Mouse (Mus musculus): ENCODE measurements at regions not wholly inside any gene's neighbourhood (a gene's known extent, or its start where the extent isn't known, plus 50 kb on each side); places are given as distances from the start of the nearest gene placed in this dataset.

- TF ChIP-seq CTCF (IDR thresholded peaks at IDR 0.05; ENCODE audit: low read depth) = no peak
Observed at GRCm38 (mm10) chr19:22047657-22048056, 91.2 kb upstream of the Trpm3 start.

GRCm38 (mm10) chr19:22066302-22066701 lies 72.5 kb upstream of the Trpm3 start:
- Histone ChIP-seq H3K4me2 (ENCODE audit: low read depth, low read length) (no peak overlapping the region), H3K4me1 (ENCODE audit: insufficient read depth, low read length) (no peaks in the 10 kb centered on the region), H3K27ac (no peak overlapping the region), H3K9me3 (ENCODE audit: low read length) (no peaks in the 10 kb centered on the region), H3K27me3 (ENCODE audit: insufficient read depth, low read length) (no peaks in the 10 kb centered on the region), H3K36me3 (ENCODE audit: insufficient read depth, low read length) (no peaks in the 10 kb centered on the region), H3K4me3 (ENCODE audit: low read length) (no peak overlapping the region), H3K9ac (replicated peaks; ENCODE audit: low read length) (no peak overlapping the region)
- WGBS = 63% methylated on average over 8 of the region's 8 CpGs
- DNase-seq (ENCODE audit: low spot score) (no peak), ATAC-seq (no peak)
- TF ChIP-seq CTCF (IDR thresholded peaks at IDR 0.05; ENCODE audit: low read depth) = no peak

More at GRCm38 (mm10) chr19:22047657-22048056, 91.2 kb upstream of the Trpm3 start:
- H3K27me3 ChIP-seq (ENCODE audit: insufficient read depth, low read length) = no peaks in the 10 kb centered on the region
- H3K27ac ChIP-seq = no peak overlapping the region
- DNase-seq (ENCODE audit: low spot score) (peak; percentile 16), ATAC-seq (no peak)
- H3K4me1 ChIP-seq (ENCODE audit: insufficient read depth, low read length) = no peaks in the 10 kb centered on the region
- no peaks in the 10 kb centered on the region for H3K9me3 ChIP-seq (ENCODE audit: low read length)
- H3K36me3 ChIP-seq (ENCODE audit: insufficient read depth, low read length) = no peaks in the 10 kb centered on the region
- 58% methylated on average over 6 of the region's 6 CpGs for WGBS
- no peak overlapping the region for H3K4me3 ChIP-seq (ENCODE audit: low read length)
- H3K4me2 ChIP-seq (ENCODE audit: low read depth, low read length) = no peak overlapping the region
- H3K9ac ChIP-seq (replicated peaks; ENCODE audit: low read length) = no peak overlapping the region

GRCm38 (mm10) chr19:22070246-22071030 lies 68.4 kb upstream of the Trpm3 start:
- no peaks in the 10 kb centered on the region for H3K36me3 ChIP-seq (ENCODE audit: insufficient read depth, low read length)
- 52% methylated on average over 15 of the region's 15 CpGs for WGBS
- H3K4me1 ChIP-seq (ENCODE audit: insufficient read depth, low read length) = no peaks in the 10 kb centered on the region
- no peak for TF ChIP-seq CTCF (IDR thresholded peaks at IDR 0.05; ENCODE audit: low read depth)
- DNase-seq (ENCODE audit: low spot score) (peak; percentile 31), ATAC-seq (no peak)
- no peak overlapping the region for H3K4me2 ChIP-seq (ENCODE audit: low read depth, low read length)
- H3K27ac ChIP-seq = peak overlapping the region; percentile 36; the same call in 1 of the 2 replicates
- H3K27me3 ChIP-seq (ENCODE audit: insufficient read depth, low read length) = no peaks in the 10 kb centered on the region
- H3K9ac ChIP-seq (replicated peaks; ENCODE audit: low read length) = no peak overlapping the region
- H3K9me3 ChIP-seq (ENCODE audit: low read length) = no peaks in the 10 kb centered on the region
- H3K4me3 ChIP-seq (ENCODE audit: low read length) = no peak overlapping the region

GRCm38 (mm10) chr19:22071701-22072100 lies 67.1 kb upstream of the Trpm3 start:
- Histone ChIP-seq H3K9ac (replicated peaks; ENCODE audit: low read length) (no peak overlapping the region), H3K4me1 (ENCODE audit: insufficient read depth, low read length) (no peaks in the 10 kb centered on the region), H3K36me3 (ENCODE audit: insufficient read depth, low read length) (no peaks in the 10 kb centered on the region), H3K4me3 (ENCODE audit: low read length) (no peak overlapping the region), H3K27me3 (ENCODE audit: insufficient read depth, low read length) (no peaks in the 10 kb centered on the region), H3K9me3 (ENCODE audit: low read length) (no peaks in the 10 kb centered on the region), H3K4me2 (ENCODE audit: low read depth, low read length) (no peak overlapping the region), H3K27ac (no peak overlapping the region)
- ATAC-seq (no peak), DNase-seq (ENCODE audit: low spot score) (no peak)
- 33% methylated on average over 3 of the region's 3 CpGs for WGBS
- TF ChIP-seq CTCF (IDR thresholded peaks at IDR 0.05; ENCODE audit: low read depth) = peak; percentile 45

- TF ChIP-seq CTCF (IDR thresholded peaks at IDR 0.05; ENCODE audit: low read depth) = no peak
- no peak for ATAC-seq
- peak; percentile 46 for DNase-seq (ENCODE audit: low spot score)
Observed at GRCm38 (mm10) chr19:22074042-22074441, 64.8 kb upstream of the Trpm3 start.

GRCm38 (mm10) chr19:22081448-22081847 lies 57.4 kb upstream of the Trpm3 start:
- Histone ChIP-seq H3K4me1 (ENCODE audit: insufficient read depth, low read length) (no peaks in the 10 kb centered on the region), H3K9me3 (ENCODE audit: low read length) (no peaks in the 10 kb centered on the region), H3K4me3 (ENCODE audit: low read length) (no peak overlapping the region), H3K4me2 (ENCODE audit: low read depth, low read length) (no peak overlapping the region), H3K27me3 (ENCODE audit: insufficient read depth, low read length) (no peaks in the 10 kb centered on the region), H3K9ac (replicated peaks; ENCODE audit: low read length) (no peak overlapping the region), H3K36me3 (ENCODE audit: insufficient read depth, low read length) (no peaks in the 10 kb centered on the region), H3K27ac (no peak overlapping the region)
- DNase-seq (ENCODE audit: low spot score) (peak; percentile 59), ATAC-seq (peak; percentile 66; the same call in 1 of the 2 replicates)
- 26% methylated on average over 4 of the region's 4 CpGs for WGBS
- TF ChIP-seq CTCF (IDR thresholded peaks at IDR 0.05; ENCODE audit: low read depth) = no peak

More at GRCm38 (mm10) chr19:22074042-22074441, 64.8 kb upstream of the Trpm3 start:
- Histone ChIP-seq H3K27me3 (ENCODE audit: insufficient read depth, low read length) (no peaks in the 10 kb centered on the region), H3K4me3 (ENCODE audit: low read length) (no peak overlapping the region), H3K9ac (replicated peaks; ENCODE audit: low read length) (no peak overlapping the region), H3K36me3 (ENCODE audit: insufficient read depth, low read length) (no peaks in the 10 kb centered on the region), H3K4me1 (ENCODE audit: insufficient read depth, low read length) (no peaks in the 10 kb centered on the region), H3K4me2 (ENCODE audit: low read depth, low read length) (no peak overlapping the region), H3K27ac (no peak overlapping the region), H3K9me3 (ENCODE audit: low read length) (no peaks in the 10 kb centered on the region)
- WGBS = 52% methylated on average over 7 of the region's 7 CpGs
